Mouse (Mus musculus) gonadal fat pad, adult 2 months (tissue): ENCODE data around the gene Rps15. TPM values are rescaled to one million over a fixed set of nuclear protein-coding genes. Genes with fewer than 3 reads are reported as not detected.
A peak's percentile ranks its signal among the peaks of the same experiment; 100 is the strongest.

Source experiments
- DNase-seq: peaks from one replicate; pipeline ENCODE4 v3.0.0-alpha.2; 2012; ENCODE audit warnings: low read depth
- polyA plus RNA-seq: library from polyadenylated mRNA; depleted of rRNA; stranded (reverse); fragments of >200 nt; gene quantifications from 2 replicates; pipeline ENCODE4 v1.2.3, GENCODE M21; 2012

Gene Rps15
- polyA plus RNA-seq, 1 experiment: 1,586 TPM

DNA sequence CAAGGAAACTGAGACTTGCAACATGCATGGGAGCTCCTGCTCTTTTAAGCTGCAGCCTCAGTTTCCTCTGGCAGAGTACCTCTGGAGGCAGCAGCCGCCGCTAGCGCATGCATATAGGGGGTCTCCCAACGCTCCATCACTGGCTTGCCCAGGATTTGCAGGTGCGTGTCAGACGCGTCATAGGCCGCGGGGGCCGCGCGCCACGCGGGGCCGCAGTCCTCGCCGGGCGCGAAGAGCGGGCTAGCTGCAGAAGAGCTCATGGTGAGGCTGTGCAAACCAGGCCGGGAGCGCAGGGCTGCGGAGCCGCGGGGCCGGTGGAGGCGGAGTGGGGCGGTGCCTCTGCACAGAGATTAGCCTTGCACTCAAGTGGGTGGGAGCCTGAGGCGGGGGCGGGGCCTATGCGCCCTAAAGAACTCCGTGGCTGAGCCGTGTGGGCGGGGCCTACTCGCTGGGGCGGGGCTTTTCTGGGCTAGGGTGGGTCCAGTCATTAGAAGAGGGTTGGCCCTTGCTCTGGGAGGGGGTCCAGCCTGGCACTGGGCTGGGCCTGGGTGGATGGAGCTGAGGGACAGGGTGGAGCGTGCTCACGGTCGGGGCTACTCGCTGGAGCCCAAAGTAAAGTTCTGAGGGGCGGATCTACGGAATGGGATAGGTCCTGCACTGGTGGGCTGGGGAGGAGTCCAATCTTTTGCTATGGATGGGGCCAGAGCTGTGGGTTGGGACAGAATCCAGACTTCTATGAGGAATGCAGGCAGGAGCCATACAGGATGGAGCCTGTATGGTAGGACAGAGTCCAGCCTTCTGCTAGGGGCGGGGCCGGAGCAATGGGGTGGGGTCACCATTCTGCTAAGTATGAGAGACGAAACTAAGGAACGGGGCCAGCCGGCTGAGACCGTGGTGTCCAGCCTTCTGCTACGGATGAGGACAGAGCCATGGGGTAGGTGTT, 31.3 kb upstream of the Rps15 start, which contains the start of the genes Gamt and Dazap1:
Gamt (minus strand) TSS at position 371 of the 943 bp plus-strand sequence.
Dazap1 (plus strand) TSS at position 845 of the 943 bp plus-strand sequence.
- peak; percentile 59 for DNase-seq

DNA sequence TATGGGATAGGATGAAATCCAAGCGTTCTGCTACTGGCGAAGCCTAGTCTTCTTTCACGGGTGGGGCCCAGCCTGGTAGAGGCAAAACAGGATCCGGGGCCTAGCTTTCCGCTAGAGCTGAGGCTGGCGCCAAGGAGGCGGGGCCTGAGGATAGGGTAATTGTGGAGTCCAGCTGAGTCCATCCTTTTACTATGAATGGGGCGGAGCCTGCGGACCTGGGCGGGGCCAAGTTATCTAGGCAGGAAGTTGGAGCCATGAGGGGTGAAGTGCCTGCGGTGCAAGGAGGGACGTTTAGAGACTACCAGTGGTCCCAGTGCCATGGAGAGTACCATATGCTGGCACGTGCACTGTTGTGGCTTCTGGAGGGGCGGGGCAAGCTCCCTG, 30.7 kb upstream of the Rps15 start:
- DNase-seq: peak; percentile 81

DNA sequence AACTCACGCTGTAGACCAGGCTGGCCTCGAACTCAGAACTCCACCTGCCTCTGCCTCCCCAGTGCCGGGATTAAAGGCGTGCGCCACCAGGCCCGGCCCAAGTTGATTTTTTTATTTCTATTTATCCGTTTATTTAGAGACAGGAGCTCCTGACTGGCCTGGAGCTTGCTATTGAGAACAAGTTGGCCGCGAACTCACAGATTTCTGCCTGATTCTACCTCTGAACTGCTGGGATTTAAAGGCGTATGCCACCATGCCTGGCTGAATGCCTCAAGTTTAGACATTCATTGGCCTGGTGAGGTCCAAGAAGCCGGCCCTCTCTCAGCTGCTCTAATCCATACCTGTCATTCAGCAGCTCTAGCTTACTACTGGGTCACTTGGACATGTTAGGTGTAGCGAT, 30.1 kb upstream of the Rps15 start:
- no peak for DNase-seq

DNA sequence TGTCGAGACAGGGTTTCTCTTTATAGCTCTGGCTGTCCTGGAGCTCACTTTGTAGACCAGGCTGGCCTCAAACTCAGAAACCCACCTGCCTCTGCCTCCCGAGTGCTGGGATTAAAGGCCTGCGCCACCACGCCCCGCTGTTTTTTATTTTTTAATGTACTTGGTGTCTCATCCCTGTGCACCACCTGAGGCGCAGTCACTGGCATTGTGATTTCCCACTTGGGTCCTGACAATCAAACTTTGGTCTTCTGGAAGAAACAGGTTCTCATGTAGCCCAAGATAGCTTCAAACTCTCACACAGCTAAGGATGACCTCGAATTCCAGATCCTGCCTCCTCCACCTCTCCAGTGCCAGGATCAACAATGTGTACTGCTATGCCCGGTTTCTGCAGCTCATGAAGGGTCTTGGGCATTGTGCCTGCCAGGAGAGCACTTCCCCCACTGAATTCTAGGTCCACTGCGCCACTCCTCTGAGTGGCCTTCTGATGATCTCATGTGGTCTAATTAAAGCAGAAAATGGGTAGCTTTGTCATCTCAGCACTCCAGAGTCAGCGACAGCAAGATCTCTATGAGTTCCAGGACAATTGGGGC, 29.4 kb upstream of the Rps15 start:
- no peak for DNase-seq

DNA sequence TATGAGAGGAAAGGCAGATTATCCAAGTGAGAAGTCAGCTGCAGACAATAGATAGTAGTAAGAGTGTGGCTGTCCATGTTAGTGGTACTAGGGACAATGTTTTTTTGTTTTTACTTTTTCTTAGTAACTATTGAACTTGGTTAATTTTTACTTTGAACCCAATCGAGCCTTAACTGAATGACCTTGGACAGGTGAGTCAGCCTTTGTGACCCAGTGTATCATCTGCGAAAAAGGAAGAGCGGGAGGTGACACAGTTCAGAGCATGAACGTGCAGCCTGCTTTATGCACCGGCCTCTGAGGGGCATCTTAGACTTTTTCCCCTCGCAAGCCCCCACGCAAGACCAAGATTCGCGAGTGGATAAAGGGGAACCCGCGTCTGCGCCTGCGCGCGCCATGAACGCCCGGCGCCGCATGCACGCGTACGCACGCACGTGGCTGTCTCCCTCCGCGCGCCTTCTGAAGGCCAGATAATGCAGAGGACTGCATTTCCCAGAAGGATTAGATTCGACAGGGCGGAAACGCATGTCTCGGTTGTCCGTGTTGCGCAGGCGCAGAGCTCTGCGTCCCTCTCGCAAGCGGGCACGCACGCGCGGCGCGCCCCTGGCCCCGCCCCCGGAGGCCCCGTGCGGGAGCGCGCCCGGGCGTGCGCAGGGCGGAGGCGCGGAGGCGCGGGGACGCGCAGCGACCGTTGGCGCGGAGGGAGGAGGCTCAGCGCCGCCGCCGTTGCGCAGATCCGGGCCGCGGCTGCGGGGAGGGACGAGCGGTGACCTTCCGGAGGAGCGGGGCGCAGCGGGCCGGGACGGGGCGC, 27.7 kb upstream of the Rps15 start:
- peak; percentile 75 for DNase-seq

DNA sequence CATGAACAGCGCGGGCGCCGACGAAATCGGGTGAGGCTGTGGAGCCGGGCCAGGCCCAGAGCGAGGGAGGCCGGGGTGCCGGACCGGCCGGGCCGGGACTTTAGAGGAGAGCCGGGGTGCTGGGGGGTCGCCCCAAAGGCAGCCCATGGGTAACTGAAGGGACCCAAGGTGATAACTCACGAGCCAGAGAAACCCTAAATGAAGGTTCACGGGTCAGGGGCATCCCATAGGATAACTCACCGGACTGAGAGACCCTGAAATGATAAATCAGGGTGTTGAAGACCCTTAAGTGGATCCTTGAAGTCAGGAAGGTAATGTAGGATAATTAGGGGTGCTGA, 27.1 kb upstream of the Rps15 start:
- DNase-seq: no peak

DNA sequence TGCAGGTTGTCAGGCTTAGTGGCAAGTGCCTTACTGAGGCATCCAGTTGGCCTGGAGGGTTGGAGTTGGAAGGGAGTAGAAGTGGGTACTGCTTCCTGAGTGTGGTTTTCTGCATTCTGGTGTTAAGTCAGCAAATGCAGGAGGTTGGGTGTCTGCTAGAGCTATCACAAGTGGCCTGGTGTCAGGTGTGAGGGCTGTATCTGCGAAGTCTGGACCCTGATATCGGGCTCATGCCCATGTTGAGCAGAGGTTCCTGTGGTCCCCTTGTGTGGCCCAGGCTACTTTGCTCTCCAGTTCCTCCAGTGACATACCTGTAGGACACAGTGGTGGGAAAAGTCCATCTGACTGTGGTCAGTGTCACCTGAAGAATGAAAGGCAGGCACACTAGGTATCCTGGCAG, 22.2 kb upstream of the Rps15 start:
- DNase-seq: no peak

DNA sequence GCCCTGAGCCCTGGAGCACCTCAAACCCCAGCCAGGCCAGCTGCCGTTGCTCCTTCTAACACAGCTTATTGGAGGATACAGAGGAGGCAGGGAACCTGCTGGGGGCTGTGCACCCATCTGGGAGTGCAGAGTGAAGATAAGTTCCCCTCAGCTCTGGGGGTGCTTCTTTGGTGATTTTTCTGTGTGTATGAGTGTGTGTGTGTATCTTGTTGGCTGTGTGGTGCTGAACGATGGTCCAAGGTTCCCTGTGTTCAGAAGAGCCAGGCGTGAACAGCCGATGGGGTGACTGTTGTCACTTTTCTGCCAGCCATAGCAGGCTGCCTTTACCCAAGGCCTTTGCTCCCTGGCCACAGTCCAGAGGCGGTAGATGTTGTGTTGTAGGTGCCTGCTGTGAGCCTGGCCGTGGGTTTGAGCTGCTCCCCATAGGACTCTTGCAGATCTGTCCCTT, 21.5 kb upstream of the Rps15 start:
- no peak for DNase-seq

DNA sequence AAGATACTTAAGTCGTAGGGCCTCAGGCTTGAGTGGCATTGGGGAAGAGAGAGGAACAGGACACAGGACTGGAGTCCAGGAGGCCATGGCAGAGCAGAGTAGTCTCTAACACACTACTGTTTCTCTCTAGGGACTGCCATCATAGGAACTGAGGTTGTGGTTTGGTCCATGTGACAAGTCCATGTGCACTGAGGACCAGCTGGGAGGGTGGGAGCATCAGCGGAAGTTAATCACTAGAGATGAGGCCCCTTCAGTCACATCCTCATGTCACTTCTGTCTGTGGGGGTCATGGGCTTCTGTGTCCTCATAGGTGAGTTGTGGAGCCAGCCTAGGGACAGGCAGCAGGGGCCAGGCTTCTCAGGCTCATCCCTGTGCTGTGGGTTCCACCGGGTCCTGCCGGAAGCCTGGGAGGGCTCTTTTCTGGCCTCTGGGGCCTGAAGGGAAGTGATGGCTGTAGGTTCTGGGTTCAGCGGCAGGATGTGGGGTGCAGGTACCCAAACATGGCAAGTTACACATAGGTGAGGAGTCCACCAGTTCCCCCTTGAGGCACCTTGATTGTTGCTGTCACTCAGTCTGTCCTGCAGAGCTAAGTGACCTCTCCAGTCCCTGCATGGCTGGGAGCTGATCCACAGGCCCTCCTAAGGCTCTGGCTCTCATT, 20.9 kb upstream of the Rps15 start:
- no peak for DNase-seq

DNA sequence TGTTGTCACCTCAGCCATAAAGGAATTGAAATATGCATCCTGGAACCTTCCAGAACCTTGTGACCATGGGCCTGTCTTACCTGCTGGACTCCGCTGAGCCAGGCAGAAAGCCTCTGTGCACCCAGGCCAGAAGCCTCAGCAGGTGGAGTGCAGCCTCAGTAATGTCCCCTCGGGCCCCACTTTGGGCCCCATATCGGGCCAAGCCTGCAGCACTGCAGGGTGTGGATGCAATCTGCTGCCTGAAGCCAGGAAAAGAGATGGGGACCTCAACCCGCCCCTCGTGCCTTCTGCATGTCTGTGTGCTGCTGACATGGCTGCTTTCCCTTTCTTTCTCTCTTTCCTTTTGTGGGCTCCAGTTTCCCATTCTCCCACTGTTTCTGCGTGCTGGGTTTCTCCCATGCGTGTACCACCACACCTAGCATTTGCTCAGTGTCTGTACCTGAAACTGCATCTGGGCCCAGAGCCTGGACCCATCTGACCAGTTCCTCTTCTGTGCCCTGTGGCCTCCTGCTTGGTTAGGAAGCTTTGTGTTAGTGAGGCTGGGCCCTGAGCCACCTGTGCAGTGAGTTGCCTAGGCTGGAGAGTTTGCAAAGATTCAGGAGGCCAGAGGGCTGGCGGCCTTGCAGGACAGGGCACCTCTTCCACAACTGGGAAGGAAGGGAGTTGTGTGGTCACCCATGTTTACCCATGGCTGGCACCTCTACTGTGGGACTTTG, 20.2 kb upstream of the Rps15 start:
- no peak for DNase-seq

DNA sequence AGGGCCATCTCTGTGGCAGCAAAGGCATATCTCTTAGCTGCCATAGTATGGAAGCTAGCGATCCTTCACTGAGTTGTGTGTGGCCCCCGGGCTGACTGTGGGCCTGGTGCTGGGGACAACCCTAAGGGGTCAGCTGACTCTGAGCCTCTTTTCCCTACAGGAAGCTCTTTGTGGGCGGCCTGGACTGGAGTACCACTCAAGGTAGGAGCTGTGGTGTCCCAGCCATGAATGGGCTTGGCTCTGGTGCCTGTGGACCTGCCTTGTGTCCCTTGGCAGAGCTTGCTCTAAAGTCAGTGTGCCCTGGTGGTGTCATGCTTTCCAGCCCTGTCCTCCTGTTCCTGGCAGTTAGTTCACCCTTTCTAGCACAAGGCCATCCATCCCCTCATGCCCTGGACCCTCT, 18.4 kb upstream of the Rps15 start:
- no peak for DNase-seq

DNA sequence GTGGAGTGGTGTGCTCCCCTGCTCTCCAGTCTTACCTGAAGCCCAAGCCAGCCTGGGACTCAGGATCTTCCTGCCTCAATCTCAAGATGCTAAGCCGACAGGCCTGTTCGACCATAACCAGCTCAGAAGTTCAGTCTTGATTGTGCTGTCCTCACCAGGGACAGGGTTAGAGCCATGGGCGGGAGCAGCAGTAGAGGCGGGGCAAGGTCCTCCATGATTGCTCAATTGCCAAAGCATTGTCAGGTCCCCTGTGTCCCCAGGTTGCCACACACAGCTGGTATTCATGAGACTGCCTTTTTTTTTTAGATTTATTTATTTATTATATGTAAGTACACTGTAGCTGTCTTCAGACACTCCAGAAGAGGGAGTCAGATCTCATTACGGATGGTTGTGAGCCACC, 16.0 kb upstream of the Rps15 start:
- DNase-seq: no peak

DNA sequence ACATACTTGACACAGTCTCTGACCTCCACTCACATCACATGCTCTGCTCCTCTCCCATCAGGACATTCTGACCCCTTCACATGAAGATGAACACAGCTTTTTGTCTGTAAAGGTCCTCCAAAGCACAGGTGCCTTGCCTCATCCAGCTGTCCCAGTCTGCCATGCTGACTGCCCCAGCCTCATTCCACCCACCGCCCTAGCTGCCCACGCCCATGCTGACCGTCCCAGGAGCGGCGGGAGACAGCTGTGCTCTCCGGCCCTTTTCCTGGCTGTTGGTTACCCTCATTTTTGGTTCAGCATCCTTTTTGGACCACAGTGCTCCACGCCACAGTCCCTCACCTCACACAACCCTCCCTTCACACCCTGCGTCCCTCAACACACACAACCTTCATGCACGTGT, 13.9 kb upstream of the Rps15 start:
- no peak for DNase-seq

DNA sequence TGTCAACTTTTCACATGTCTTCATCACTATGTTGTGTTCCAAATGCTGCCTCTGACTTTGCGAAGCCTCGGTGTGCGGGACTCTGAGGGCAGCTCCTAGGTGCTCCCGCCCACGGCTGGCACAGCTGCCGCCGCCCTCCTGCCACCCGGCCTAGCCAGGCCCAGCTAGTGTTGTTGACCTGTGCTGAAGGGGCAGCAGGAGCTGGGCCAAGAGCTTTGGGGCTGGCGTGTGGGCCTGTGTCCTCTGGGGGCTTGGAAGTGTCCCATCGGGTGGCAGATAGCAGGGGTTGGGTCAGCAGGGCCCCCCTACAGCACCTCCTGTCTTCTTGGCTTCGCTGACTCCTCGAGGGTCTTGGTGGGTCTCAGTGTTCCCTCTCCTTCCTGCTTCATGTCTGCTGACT, 13.0 kb upstream of the Rps15 start:
- no peak for DNase-seq

DNA sequence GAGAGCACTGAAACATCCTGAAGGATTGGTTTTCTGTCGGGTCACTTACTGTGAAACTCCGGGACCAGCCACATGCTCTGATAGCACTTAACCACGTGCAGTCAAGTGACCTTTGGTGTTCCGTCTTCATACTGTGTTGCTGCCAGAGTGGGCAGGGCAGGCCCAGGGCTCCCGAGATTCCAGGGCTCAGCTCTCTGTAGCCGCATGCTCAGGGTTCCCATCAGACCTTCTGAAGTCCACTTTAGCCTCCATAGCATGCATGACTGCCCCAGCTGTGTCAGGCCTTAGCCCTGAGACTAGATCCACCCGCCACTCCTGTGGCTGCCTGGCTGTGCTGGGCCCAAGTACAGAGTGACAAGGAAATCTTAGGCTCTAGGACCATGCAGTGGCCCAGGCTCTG, 10.9 kb upstream of the Rps15 start:
- no peak for DNase-seq

DNA sequence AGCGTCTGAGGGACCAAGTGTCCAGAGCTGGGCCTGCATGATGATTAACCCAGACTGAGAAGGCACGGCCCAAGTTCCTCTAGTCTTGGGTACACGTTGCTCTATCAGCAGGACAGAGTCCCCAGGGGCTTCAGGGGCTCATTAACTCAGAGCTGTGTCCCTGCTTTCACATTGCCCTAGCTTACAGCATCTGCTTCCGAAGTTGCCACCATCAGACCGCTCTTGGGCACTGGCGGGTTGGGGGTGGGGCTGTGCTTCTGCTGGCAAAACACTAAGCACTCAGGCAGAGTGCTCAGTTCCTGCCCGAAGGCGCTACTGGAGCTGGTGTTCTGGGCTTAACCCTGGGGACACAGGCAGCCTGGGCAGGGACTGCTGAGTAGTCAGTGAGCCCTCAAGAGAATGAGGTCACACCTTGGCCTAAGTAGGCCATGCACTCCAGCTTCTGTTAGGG, 10.3 kb upstream of the Rps15 start:
- no peak for DNase-seq

DNA sequence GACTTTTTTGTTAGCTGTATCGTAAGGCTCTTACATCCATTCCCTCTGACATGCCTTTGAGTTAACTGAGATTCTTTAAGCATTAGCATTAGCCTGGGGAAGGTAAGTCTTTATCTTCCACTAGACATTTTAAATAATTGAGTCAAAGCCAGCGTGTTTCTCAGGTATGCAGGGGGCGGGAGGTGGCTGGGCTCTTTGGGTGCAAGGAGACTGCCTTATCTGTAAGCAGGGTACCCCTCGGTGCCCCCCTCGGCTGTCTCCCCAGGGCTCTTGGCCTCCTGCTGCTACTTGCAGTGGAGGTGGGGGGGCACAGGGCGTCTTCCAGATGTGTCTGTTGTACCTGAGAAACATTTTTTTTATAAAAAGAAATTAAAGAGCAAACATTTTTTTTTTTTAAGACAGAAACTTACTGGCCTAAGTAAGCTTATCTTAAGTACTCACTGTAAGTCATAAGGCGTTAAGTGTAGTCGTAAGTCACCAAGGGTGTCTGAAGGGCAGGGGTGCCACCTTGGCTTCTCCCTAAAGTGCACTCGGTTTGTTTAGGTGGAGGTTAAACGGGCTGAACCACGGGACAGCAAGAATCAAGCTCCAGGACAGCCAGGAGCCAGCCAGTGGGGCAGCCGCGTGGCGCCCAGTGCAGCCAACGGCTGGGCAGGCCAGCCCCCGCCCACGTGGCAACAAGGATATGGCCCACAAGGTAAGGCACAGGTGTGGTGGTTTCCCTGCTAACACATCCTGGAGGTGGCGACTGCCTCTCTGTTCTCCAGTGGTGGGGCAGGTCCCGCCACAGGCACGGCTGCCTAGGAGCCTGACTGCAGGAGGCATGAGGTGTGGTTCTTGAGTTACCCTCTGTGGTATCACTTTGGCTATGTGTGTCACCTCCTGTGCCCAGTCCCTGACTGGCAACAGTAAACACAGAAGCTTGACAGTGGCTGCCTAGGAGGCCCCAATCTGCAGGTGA, 9.5 kb upstream of the Rps15 start:
- DNase-seq: no peak

DNA sequence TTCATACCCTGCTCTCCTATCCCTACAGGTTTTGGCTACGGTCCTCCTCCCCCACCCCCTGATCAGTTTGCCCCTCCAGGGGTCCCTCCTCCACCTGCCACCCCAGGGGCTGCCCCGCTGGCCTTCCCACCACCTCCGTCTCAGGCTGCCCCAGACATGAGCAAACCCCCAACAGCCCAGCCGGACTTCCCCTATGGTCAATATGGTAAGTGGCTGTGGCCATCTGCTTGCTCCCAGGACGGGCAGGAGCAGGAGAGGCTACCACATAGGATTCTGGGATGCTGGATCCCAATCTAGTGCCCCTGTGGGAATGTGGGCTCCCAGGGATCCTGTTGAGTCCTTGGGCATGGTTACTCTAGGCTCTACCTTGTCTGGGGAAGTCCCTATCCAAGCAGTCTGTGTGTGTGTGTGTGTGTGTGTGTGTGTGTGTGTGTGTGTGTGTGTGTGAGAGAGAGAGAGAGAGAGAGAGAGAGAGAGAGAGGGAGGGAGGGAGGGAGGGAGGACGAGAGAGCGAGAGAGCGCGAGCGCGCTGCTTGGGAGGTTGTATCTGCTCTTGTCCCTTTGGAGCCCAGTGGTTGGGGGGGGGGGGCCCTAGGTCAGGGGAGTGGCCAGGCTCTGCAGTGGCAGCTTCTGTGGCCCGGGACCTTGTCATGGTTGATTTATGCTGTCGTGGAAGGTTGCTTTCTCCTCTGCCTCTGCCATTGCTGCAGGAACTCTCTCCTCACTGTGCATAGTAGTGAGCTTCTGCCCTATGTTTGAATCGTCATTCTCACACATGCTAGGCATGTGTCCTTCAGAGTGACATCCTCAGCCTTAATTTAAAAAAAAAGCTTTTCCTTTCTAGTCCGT, 6.8 kb upstream of the Rps15 start:
- no peak for DNase-seq

DNA sequence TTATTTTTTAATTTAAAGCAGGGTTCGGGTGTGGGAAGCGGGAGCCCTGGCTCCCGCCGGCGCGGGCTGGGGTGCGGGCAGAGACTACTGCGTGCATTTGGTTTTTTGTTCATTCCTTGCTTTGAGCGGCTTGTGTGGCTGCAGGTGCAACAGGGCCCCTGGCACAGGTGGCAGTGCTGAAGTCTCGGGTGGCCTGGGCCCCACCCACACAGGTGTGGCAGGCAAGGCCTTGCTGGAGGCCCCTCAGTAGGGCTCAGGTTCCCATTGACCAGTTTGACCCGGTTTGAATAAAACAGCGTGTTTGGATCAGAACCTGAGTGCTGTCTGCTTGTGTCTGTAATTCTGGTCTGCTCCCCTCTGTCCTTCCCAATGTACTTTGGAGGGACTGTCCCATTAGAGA, 4.2 kb upstream of the Rps15 start:
- DNase-seq: no peak
